Mouse (Mus musculus) liver, postnatal 0 days (tissue): ENCODE results near the gene Speg.

Source experiments
- CTCF ChIP-seq: sonication (generic); IDR thresholded peaks from 2 replicates; pipeline ENCODE4 v1.5.1; 2016; ENCODE audit warnings: antibody characterized with exemption, low read depth
- EP300 ChIP-seq: IDR thresholded peaks from 2 replicates; pipeline ENCODE4 v1.6.1; 2016; ENCODE audit warnings: antibody characterized with exemption, low read depth, mild to moderate bottlenecking

DNA sequence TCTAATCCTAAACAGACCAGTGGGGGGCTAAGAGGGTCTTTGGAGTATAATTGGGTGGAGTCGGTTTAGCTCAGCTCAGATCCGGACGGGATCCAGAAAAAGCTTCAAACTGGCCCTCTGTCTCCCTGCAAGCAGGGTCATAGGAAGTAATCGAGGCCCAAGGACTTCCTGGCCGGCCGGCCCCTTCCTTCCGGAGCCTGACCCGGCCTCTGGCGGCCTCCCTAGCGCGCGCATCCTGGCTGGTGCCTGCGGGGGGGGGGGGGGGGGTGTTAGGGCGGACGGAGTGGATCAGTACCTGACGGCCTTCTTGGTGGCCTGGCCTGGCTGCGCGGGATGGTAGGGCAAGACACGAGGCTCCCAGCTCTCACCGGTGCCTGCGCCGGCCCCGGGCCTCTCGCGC, 103.4 kb downstream of the Speg start:
- TF ChIP-seq CTCF (no peak; the same call in 1 of the 2 replicates), EP300 (no peak)
